Mouse (Mus musculus): ENCODE measurements around the gene Cdc73. TPM values are rescaled to one million over a fixed set of nuclear protein-coding genes. Genes with fewer than 3 reads are reported as not detected.

The Cdc73 gene
- 15.6 and 19.7 TPM in 2 replicates for polyA plus RNA-seq (2015; fragmentation: Nextera tagmentation; extraction: Ambion mirVana)

DNA sequence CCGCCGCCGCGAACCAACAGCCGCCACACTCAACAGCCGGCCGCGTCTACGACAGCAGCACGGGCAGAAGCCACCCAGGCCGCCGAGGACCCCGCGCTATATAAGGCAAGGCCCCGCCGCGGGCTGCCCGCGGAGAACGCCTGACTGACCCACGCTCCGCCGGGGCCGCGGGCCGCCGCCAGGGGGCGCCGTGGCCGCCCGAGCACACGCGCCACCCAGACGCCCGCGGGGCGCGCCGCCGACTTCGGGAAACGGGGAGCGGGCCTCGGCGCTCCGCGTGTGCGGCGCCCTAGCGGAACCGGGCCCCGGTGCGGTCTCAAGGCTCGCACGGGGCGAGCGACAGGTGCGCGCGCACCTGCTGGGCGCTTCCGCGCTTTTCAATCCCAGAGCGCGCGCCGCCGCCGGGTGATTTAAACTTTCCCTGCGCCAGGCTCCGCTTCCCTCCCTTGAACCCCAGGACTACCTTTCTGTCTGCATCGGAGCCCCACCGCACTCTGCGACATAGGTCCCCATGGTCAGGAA, at the start of gene Cdc73:
Cdc73 (minus strand) TSS at position 153 of the 522 bp plus-strand sequence.

DNA sequence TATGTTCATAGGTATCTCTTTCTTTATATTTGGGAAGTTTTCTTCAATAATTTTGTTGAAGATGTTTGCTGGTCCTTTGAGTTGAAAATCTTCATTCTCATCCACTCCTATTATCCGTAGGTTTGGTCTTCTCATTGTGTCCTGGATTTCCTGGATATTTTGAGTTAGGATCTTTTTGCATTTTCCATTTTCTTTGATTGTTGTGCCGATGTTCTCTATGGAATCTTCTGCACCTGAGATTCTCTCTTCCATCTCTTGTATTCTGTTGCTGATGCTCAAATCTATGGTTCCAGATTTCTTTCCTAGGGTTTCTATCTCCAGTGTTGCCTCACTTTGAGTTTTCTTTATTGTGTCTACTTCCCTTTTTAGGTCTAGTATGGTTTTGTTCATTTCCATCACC, 13.3 kb upstream of the Cdc73 start, which contains the start of gene Glrx2:
Glrx2 (plus strand) TSS at position 301 of the 400 bp plus-strand sequence.

DNA sequence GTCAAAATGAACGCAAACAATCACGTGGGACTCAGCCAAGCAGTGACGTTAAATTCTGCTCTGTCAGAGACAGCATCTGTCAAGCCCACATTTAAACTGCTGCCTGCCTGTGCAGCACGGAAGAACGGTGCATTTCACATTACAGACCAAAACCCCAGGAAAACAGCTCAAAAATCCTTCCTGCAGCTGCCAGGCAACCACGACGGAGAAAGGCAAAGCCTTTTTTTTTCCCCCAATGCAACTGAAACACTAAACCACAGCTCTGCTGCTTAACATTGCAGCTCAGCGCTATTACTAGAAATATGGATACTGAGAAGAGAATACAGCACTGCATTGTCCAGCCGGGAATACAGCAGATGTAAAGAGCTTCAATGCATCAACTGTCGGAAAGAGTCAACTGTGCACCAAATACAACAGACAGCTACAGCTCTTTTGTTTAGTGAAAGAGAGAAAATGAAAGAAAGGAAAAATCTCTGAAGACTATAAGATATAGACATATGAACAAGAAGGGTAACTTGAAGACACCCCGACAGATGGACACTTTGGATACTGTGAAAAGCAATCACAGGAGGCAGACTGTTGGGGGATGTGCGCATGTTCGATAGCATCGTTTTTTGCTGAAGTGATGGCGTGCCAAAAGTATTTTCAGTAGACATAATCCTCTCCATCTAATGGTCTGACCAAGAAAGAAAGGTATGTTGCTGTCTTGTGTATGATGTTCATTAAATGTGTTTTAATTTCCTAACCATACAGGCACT, 61.9 kb downstream of the Cdc73 start, which contains the start of gene B3galt2:
B3galt2 (plus strand) TSS at position 15 of the 758 bp plus-strand sequence.

Other genes with a start within 250 kb of the Cdc73 start
- 7.9 and 15.6 TPM in 2 replicates for gene B3galt2, start 62.2 kb downstream of the Cdc73 start, polyA plus RNA-seq (2015; fragmentation: Nextera tagmentation; extraction: Ambion mirVana)
- gene Glrx2, start 13.4 kb upstream of the Cdc73 start, polyA plus RNA-seq (2015; fragmentation: Nextera tagmentation; extraction: Ambion mirVana) = 94.3 and 101 TPM in 2 replicates
- gene Trove2, start 74.2 kb upstream of the Cdc73 start, polyA plus RNA-seq (2015; fragmentation: Nextera tagmentation; extraction: Ambion mirVana) = 5.4 and 5.9 TPM in 2 replicates
- 50.3 and 57.5 TPM in 2 replicates for gene Uchl5, start 74.4 kb upstream of the Cdc73 start, polyA plus RNA-seq (2015; fragmentation: Nextera tagmentation; extraction: Ambion mirVana)

Data from skeletal muscle tissue, postnatal 0 days (tissue).